Mouse (Mus musculus): ENCODE data around the gene Sgcg. TPM values are rescaled to one million over a fixed set of nuclear protein-coding genes. Genes with fewer than 3 reads are reported as not detected.

Gene Sgcg
- polyA plus RNA-seq, 1 experiment: 0.67 TPM

- no peaks in the 10 kb centered on the region for H3K36me3 ChIP-seq (ENCODE audit: control insufficient read depth, insufficient read depth, low read length)
- H3K27me3 ChIP-seq (ENCODE audit: control insufficient read depth, insufficient read depth, low read length): no peaks in the 10 kb centered on the region
- no peak overlapping the region for H3K4me3 ChIP-seq (ENCODE audit: control insufficient read depth, low read depth, low read length)
- H3K4me1 ChIP-seq (ENCODE audit: control insufficient read depth, insufficient read depth, low read length): no peaks in the 10 kb centered on the region
- H3K27ac ChIP-seq (ENCODE audit: control insufficient read depth, insufficient read depth, low read depth, low read length): no peak overlapping the region
- TF ChIP-seq CTCF (IDR thresholded peaks at IDR 0.05; ENCODE audit: control insufficient read depth, insufficient read depth, insufficient replicate concordance, low read depth, low read length): no peak
- no peak for TF ChIP-seq POLR2A (IDR thresholded peaks at IDR 0.05; ENCODE audit: control insufficient read depth, low read depth, low read length)
Measured at GRCm38 (mm10) chr14:61230179-61230578, 28.1 kb downstream of the Sgcg start.

DNA sequence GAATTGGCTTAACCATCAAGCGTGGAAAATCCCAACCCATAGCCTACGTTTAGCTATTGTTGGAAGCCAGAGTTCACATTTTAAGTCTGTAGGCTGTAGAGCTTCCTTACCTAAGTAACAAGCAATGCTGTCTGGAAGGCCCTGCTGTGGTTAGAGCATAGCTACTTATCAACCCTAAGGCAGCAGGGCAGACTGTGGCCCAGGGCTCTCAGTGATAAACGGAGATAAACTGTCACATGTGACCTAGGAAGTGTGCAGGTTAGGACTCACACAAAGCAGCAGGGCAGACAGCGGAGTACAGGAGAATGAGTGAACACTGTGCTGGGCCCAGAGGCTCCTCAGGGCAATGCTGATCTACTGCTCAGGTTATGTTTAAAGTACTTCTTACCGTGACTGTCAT, 28.5 kb downstream of the Sgcg start:
- H3K4me1 ChIP-seq (ENCODE audit: control insufficient read depth, insufficient read depth, low read length): no peaks in the 10 kb centered on the region

GRCm38 (mm10) chr14:61226151-61226550, 32.1 kb downstream of the Sgcg start:
- Histone ChIP-seq H3K27me3 (ENCODE audit: control insufficient read depth, insufficient read depth, low read length) (no peaks in the 10 kb centered on the region), H3K36me3 (ENCODE audit: control insufficient read depth, insufficient read depth, low read length) (no peaks in the 10 kb centered on the region), H3K4me3 (ENCODE audit: control insufficient read depth, low read depth, low read length) (no peak overlapping the region), H3K4me1 (ENCODE audit: control insufficient read depth, insufficient read depth, low read length) (no peaks in the 10 kb centered on the region), H3K27ac (ENCODE audit: control insufficient read depth, insufficient read depth, low read depth, low read length) (no peak overlapping the region)
- TF ChIP-seq CTCF (IDR thresholded peaks at IDR 0.05; ENCODE audit: control insufficient read depth, insufficient read depth, insufficient replicate concordance, low read depth, low read length): no peak
- no peak for TF ChIP-seq POLR2A (IDR thresholded peaks at IDR 0.05; ENCODE audit: control insufficient read depth, low read depth, low read length)

More for the DNA sequence above, 28.5 kb downstream of the Sgcg start:
- Histone ChIP-seq H3K27me3 (ENCODE audit: control insufficient read depth, insufficient read depth, low read length) (no peaks in the 10 kb centered on the region), H3K27ac (ENCODE audit: control insufficient read depth, insufficient read depth, low read depth, low read length) (no peak overlapping the region), H3K36me3 (ENCODE audit: control insufficient read depth, insufficient read depth, low read length) (no peaks in the 10 kb centered on the region), H3K4me3 (ENCODE audit: control insufficient read depth, low read depth, low read length) (no peak overlapping the region)
- TF ChIP-seq POLR2A (IDR thresholded peaks at IDR 0.05; ENCODE audit: control insufficient read depth, low read depth, low read length) (no peak), CTCF (IDR thresholded peaks at IDR 0.05; ENCODE audit: control insufficient read depth, insufficient read depth, insufficient replicate concordance, low read depth, low read length) (no peak)

DNA sequence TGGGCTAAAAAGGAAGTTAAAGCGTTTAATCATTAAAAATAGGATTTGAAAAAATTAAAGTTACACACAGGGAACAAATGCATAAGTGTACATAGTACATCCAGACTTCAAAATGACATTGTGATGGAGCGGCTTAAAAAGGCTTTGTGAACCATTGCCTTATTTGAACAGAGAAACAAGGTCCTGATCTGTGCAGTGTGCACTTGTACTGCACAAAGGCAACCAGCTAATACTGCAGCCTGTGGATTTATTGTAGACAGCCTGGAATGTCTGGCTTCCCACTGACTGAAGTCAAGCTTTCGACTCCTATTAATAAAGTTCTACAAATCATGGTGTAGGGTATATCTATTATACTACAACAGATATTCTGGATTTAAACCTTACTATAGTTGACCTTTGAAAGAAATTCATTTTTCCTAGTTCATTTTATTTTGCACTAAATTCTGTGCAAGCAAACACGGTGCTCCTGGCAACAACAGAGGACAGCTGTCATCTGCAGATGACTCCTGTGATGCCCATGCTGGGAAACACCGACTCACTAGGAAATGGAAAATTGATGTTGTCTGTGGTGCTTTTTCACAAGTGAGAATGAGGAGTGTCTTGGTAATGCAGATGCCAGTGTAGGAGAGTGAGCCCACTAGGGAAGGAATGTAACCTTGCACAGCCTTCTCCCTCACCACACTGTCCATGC, 33.8 kb downstream of the Sgcg start:
- H3K27me3 ChIP-seq (ENCODE audit: control insufficient read depth, insufficient read depth, low read length): no peaks in the 10 kb centered on the region
- TF ChIP-seq CTCF (IDR thresholded peaks at IDR 0.05; ENCODE audit: control insufficient read depth, insufficient read depth, insufficient replicate concordance, low read depth, low read length) (no peak), POLR2A (IDR thresholded peaks at IDR 0.05; ENCODE audit: control insufficient read depth, low read depth, low read length) (no peak)
- no peaks in the 10 kb centered on the region for H3K36me3 ChIP-seq (ENCODE audit: control insufficient read depth, insufficient read depth, low read length)
- no peak overlapping the region for H3K27ac ChIP-seq (ENCODE audit: control insufficient read depth, insufficient read depth, low read depth, low read length)
- no peak overlapping the region for H3K4me3 ChIP-seq (ENCODE audit: control insufficient read depth, low read depth, low read length)
- H3K4me1 ChIP-seq (ENCODE audit: control insufficient read depth, insufficient read depth, low read length): no peaks in the 10 kb centered on the region

DNA sequence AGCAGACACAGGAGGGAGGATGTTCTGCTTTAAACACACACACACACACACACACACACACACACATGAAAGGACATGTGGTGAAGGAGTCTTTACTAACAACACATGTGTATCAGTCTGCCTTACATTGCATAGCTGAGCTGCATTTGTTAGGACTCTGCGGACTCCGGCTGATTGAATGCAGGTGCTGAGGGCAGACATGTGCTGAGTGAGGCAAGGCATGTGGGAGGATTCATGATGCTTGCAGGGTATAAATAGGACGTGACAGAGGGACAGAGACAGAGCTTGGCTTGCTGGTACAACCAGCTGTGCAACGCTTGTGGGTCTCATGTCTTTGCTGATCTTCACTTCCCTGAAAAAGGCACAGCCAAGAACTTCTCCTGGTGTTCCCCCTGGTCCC, 34.5 kb downstream of the Sgcg start:
- Histone ChIP-seq H3K27ac (ENCODE audit: control insufficient read depth, insufficient read depth, low read depth, low read length) (no peak overlapping the region), H3K27me3 (ENCODE audit: control insufficient read depth, insufficient read depth, low read length) (no peaks in the 10 kb centered on the region), H3K4me3 (ENCODE audit: control insufficient read depth, low read depth, low read length) (no peak overlapping the region), H3K36me3 (ENCODE audit: control insufficient read depth, insufficient read depth, low read length) (no peaks in the 10 kb centered on the region), H3K4me1 (ENCODE audit: control insufficient read depth, insufficient read depth, low read length) (no peaks in the 10 kb centered on the region)
- TF ChIP-seq POLR2A (IDR thresholded peaks at IDR 0.05; ENCODE audit: control insufficient read depth, low read depth, low read length): no peak
- no peak for TF ChIP-seq CTCF (IDR thresholded peaks at IDR 0.05; ENCODE audit: control insufficient read depth, insufficient read depth, insufficient replicate concordance, low read depth, low read length)

- Histone ChIP-seq H3K4me1 (ENCODE audit: control insufficient read depth, insufficient read depth, low read length) (no peaks in the 10 kb centered on the region), H3K27me3 (ENCODE audit: control insufficient read depth, insufficient read depth, low read length) (no peaks in the 10 kb centered on the region), H3K27ac (ENCODE audit: control insufficient read depth, insufficient read depth, low read depth, low read length) (no peak overlapping the region), H3K4me3 (ENCODE audit: control insufficient read depth, low read depth, low read length) (no peak overlapping the region), H3K36me3 (ENCODE audit: control insufficient read depth, insufficient read depth, low read length) (no peaks in the 10 kb centered on the region)
- no peak for TF ChIP-seq POLR2A (IDR thresholded peaks at IDR 0.05; ENCODE audit: control insufficient read depth, low read depth, low read length)
- no peak for TF ChIP-seq CTCF (IDR thresholded peaks at IDR 0.05; ENCODE audit: control insufficient read depth, insufficient read depth, insufficient replicate concordance, low read depth, low read length)
Measured at GRCm38 (mm10) chr14:61222506-61222905, 35.8 kb downstream of the Sgcg start.

DNA sequence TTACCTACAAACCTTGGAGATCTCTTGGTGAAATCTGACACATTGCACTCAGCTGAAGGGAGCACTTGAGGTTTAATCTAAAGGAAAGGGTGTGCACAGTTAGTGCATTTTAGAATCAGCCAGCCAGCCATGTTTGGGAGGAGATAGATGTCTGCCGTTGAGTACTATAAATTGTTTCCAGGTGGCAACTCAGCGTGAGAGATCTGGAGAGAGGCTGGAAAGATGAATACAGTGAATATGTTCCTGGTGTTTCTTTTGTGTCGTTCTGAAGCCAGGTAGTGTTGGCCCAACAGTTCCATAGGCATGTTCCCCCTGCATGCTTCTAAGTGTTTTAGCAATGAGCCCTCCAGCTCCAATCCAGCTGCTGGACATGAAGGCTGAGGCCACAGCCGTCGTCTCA, 37.1 kb downstream of the Sgcg start:
- H3K4me3 ChIP-seq (ENCODE audit: control insufficient read depth, low read depth, low read length): no peak overlapping the region
- H3K36me3 ChIP-seq (ENCODE audit: control insufficient read depth, insufficient read depth, low read length): no peaks in the 10 kb centered on the region
- TF ChIP-seq CTCF (IDR thresholded peaks at IDR 0.05; ENCODE audit: control insufficient read depth, insufficient read depth, insufficient replicate concordance, low read depth, low read length) (no peak), POLR2A (IDR thresholded peaks at IDR 0.05; ENCODE audit: control insufficient read depth, low read depth, low read length) (no peak)
- no peak overlapping the region for H3K27ac ChIP-seq (ENCODE audit: control insufficient read depth, insufficient read depth, low read depth, low read length)
- H3K4me1 ChIP-seq (ENCODE audit: control insufficient read depth, insufficient read depth, low read length): no peaks in the 10 kb centered on the region
- H3K27me3 ChIP-seq (ENCODE audit: control insufficient read depth, insufficient read depth, low read length): no peaks in the 10 kb centered on the region

Data from testis, adult 2 months (tissue).